Mouse (Mus musculus): ENCODE measurements around the gene Rcor3. TPM values are rescaled to one million over a fixed set of nuclear protein-coding genes. Genes with fewer than 3 reads are reported as not detected.

Rcor3 gene
- total and polyA plus RNA-seq, 2 experiments from 2014 or later, result 31.2 to 50.0 TPM

DNA sequence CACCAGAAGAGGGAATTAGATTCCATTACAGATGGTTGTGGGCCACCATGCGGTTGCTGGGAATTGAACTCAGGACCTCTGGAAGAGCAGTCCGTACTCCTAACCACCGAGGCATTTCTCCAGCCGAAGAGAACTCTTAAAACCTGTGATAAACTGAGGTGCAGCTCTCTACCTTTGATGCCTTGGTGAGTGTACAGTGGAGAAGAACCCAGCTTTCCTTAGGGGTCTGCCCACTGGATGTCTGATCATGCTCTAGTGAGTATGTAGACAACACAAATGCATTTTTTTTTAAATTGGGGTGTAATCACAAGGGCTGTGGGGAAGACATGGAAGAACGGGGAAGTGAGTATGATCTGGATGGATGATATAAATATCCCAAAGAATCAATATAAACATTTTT lies 42.2 kb downstream of the Rcor3 start:
- no peaks in the 10 kb centered on the region for H3K4me1 ChIP-seq (ENCODE audit: insufficient read depth, low read length)
- H3K4me2 ChIP-seq (ENCODE audit: low read depth, low read length), result no peak overlapping the region
- ATAC-seq (no peak), DNase-seq (ENCODE audit: low spot score) (no peak)
- no peak for TF ChIP-seq CTCF (IDR thresholded peaks at IDR 0.05; ENCODE audit: low read depth)
- no peaks in the 10 kb centered on the region for H3K9me3 ChIP-seq (ENCODE audit: low read length)
- no peak overlapping the region for H3K4me3 ChIP-seq (ENCODE audit: low read length)
- peaks cover 5% of the 10 kb centered on the region; the same call in 1 of the 2 replicates for H3K36me3 ChIP-seq (ENCODE audit: insufficient read depth, low read length)
- WGBS, result 94% methylated on average over 5 of the region's 5 CpGs
- H3K9ac ChIP-seq (replicated peaks; ENCODE audit: low read length), result no peak overlapping the region
- H3K27me3 ChIP-seq (ENCODE audit: insufficient read depth, low read length), result peaks cover 8% of the 10 kb centered on the region; the same call in 1 of the 2 replicates
- H3K27ac ChIP-seq, result no peak overlapping the region

- ATAC-seq, result no peak
- Histone ChIP-seq H3K4me2 (ENCODE audit: low read depth, low read length) (no peak overlapping the region), H3K9me3 (ENCODE audit: low read length) (no peaks in the 10 kb centered on the region), H3K36me3 (ENCODE audit: insufficient read depth, low read length) (0 out of 2 replicates have a peak, but pooled peaks cover 3% of the 10 kb centered on the region), H3K27me3 (ENCODE audit: insufficient read depth, low read length) (peaks cover 10% of the 10 kb centered on the region; the same call in 1 of the 2 replicates), H3K27ac (no peak overlapping the region), H3K4me3 (ENCODE audit: low read length) (no peak overlapping the region), H3K4me1 (ENCODE audit: insufficient read depth, low read length) (no peaks in the 10 kb centered on the region), H3K9ac (replicated peaks; ENCODE audit: low read length) (no peak overlapping the region)
- WGBS, result 60% methylated on average over 13 of the region's 13 CpGs
- TF ChIP-seq CTCF (IDR thresholded peaks at IDR 0.05; ENCODE audit: low read depth), result peak; percentile 81
- peak; percentile 78 for DNase-seq (ENCODE audit: low spot score)
These were observed 43.3 kb downstream of the Rcor3 start for GRCm38 (mm10) chr1:192094451-192095170.

DNA sequence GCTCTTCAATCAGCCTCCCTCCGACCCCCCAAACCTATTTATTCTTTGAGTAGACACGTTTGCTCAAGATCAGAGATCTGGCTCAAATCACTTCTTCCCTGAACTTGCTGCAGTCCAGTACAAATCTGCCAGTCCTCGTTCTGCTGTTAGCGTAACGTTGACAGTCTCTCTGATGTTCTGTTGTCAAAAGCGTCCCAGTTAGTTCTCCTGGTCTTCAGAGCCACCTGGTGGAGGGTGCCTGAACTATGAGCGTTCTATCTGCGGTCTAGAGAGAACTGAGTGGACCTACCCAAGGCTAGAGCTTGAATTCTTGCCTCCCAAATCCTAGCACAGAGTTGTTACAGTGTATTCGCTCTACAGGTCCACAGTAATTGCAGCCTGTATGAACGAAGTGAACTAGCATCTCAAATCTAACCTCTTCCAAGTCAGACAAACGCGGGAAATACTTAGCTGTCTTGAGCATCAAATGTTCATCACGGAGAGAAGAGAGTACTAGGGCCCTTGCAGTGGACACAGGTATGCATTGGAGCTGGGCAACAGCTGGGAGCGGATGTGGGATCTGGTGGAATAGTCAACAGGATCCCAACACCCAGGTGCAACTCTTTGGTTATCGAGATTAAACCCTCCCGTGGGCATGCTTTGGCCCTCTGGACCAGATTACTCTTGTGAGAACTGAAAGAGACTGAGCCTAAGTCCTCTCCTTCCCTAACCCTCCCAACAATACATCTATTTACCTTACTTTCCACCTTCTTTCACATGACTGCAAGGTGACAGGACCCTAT lies 44.8 kb downstream of the Rcor3 start:
- H3K27me3 ChIP-seq (ENCODE audit: insufficient read depth, low read length), result peaks cover 10% of the 10 kb centered on the region; the same call in 1 of the 2 replicates
- 33% methylated on average over 16 of the region's 16 CpGs for WGBS
- no peak overlapping the region for H3K9ac ChIP-seq (replicated peaks; ENCODE audit: low read length)
- H3K27ac ChIP-seq, result no peak overlapping the region
- H3K4me2 ChIP-seq (ENCODE audit: low read depth, low read length), result peak overlapping the region; percentile 95
- no peaks in the 10 kb centered on the region for H3K4me1 ChIP-seq (ENCODE audit: insufficient read depth, low read length)
- no peaks in the 10 kb centered on the region for H3K9me3 ChIP-seq (ENCODE audit: low read length)
- DNase-seq (ENCODE audit: low spot score) (peak; percentile 92), ATAC-seq (peak; percentile 87)
- peak; percentile 96 for TF ChIP-seq CTCF (IDR thresholded peaks at IDR 0.05; ENCODE audit: low read depth)
- no peaks in the 10 kb centered on the region for H3K36me3 ChIP-seq (ENCODE audit: insufficient read depth, low read length)
- H3K4me3 ChIP-seq (ENCODE audit: low read length), result peak overlapping the region; percentile 65

DNA sequence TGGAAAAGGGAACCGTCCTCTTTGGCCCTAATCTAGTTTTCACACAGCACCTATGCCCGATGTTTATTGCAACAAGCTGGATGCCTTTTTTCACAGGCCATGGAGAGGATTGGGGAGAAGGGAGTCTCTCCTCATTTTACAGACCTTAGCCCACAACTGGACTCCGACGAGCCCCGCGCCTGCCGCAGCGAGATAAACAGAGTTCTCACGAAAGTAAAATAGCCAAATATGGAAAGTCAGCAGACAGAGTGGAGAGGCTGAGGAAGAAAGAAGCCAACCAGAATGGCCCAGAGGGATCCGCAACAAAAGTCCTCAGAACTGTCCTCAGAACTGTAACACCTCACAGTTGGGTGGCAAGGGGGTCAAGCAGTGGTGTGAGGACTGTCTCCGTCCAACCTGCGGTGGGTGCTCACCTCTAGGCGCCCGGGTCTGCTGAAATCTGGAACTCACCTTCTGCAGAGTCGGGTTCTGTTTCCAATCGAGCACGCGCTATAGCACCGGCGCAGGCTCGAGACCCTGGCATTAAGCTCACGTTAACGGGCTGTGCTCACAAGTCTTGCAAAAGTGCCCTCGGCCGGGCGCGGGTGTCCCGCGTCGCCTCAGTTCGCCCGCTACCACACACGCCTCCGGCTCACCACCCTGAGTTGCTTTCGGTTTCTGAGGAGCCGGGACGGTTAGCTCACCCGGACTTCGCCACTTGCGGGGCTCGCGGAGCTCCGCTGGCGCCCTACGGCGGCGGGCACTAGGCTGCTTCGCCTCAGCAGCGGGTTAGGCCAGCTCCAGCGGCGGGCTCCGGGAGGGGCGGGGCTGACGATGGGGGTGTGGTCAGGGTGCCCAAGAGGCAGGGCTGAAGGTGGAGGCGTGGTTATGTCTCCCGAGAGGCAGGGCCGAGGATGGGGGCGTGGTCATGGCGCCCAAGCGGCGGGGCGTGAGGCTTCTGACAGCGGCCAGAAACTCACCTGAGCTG lies 45.8 kb downstream of the Rcor3 start, which contains the start of gene Traf5:
Gene Traf5 (minus strand): TSS at position 754 of the 967 bp plus-strand sequence.
- Histone ChIP-seq H3K9ac (replicated peaks; ENCODE audit: low read length) (peak within 1 kb of the TSS; percentile 60), H3K9me3 (ENCODE audit: low read length) (no peaks in the 10 kb centered on the region), H3K27me3 (ENCODE audit: insufficient read depth, low read length) (peaks cover 10% of the 10 kb centered on the region; the same call in 1 of the 2 replicates), H3K4me1 (ENCODE audit: insufficient read depth, low read length) (no peaks in the 10 kb centered on the region), H3K4me3 (ENCODE audit: low read length) (peak within 1 kb of the TSS; percentile 65), H3K36me3 (ENCODE audit: insufficient read depth, low read length) (no peaks in the 10 kb centered on the region), H3K4me2 (ENCODE audit: low read depth, low read length) (peak within 1 kb of the TSS; percentile 95), H3K27ac (peak within 1 kb of the TSS; percentile 26; the same call in 1 of the 2 replicates)
- 3% methylated on average over 63 of the region's 63 CpGs for WGBS
- DNase-seq (ENCODE audit: low spot score) (peak; percentile 91), ATAC-seq (peak; percentile 96)
- TF ChIP-seq CTCF (IDR thresholded peaks at IDR 0.05; ENCODE audit: low read depth), result no peak

GRCm38 (mm10) chr1:192090689-192091567 lies 46.9 kb downstream of the Rcor3 start:
- WGBS, result 76% methylated on average over 11 of the region's 11 CpGs
- DNase-seq (ENCODE audit: low spot score), result no peak
- Histone ChIP-seq H3K4me1 (ENCODE audit: insufficient read depth, low read length) (no peaks in the 10 kb centered on the region), H3K4me3 (ENCODE audit: low read length) (no peak overlapping the region), H3K9ac (replicated peaks; ENCODE audit: low read length) (0 out of 2 replicates have a peak overlapping the region, but pooled peaks have one; percentile 60), H3K4me2 (ENCODE audit: low read depth, low read length) (peak overlapping the region; percentile 95; the same call in 1 of the 2 replicates), H3K9me3 (ENCODE audit: low read length) (no peaks in the 10 kb centered on the region), H3K36me3 (ENCODE audit: insufficient read depth, low read length) (no peaks in the 10 kb centered on the region), H3K27me3 (ENCODE audit: insufficient read depth, low read length) (peaks cover 10% of the 10 kb centered on the region; the same call in 1 of the 2 replicates), H3K27ac (no peak overlapping the region)
- no peak for ATAC-seq
- no peak for TF ChIP-seq CTCF (IDR thresholded peaks at IDR 0.05; ENCODE audit: low read depth)
